Mouse (Mus musculus) intestine, embryonic 15.5 days (tissue): ENCODE measurements at regions not wholly inside any gene's neighbourhood (a gene's known extent, or its start where the extent isn't known, plus 50 kb on each side); places are given as distances from the start of the nearest gene placed in this dataset.
"Not testable (repeated sequence)": the region's sequence is repeated elsewhere in the genome, so short reads cannot be mapped to it uniquely, and the experiment has no call there.

ENCODE experiments used
- ATAC-seq: fragments of 200-750 bp; cut with Nextera tagmentation; 2 replicates; pipeline ENCODE4 v1.8.0; 2017; ENCODE audit warnings: moderate TSS enrichment, moderate library complexity
- H3K27ac ChIP-seq: fragments of 300-500 bp; sonication (generic); 2 replicates; pipeline ENCODE4 v1.5.1; 2015; ENCODE audit warnings: mild to moderate bottlenecking, inconsistent platforms
- H3K27me3 ChIP-seq: fragments of 300-500 bp; sonication (generic); replicated peaks from 2 replicates; pipeline ENCODE4 v1.6.1; 2015; ENCODE audit warnings: inconsistent platforms
- H3K36me3 ChIP-seq: fragments of 300-500 bp; sonication (generic); 2 replicates; pipeline ENCODE4 v1.6.1; 2015; ENCODE audit warnings: inconsistent platforms
- H3K4me1 ChIP-seq: fragments of 300-500 bp; sonication (generic); replicated peaks from 2 replicates; pipeline ENCODE4 v1.6.1; 2015; ENCODE audit warnings: inconsistent platforms
- H3K4me2 ChIP-seq: fragments of 300-500 bp; sonication (generic); replicated peaks from 2 replicates; pipeline ENCODE4 v1.6.1; 2015; ENCODE audit warnings: mild to moderate bottlenecking, inconsistent platforms
- H3K4me3 ChIP-seq: fragments of 300-500 bp; sonication (generic); replicated peaks from 2 replicates; pipeline ENCODE4 v1.5.1; 2015; ENCODE audit warnings: inconsistent platforms
- H3K9ac ChIP-seq: fragments of 300-500 bp; sonication (generic); 2 replicates; pipeline ENCODE4 v1.6.1; 2015; ENCODE audit warnings: inconsistent platforms
- H3K9me3 ChIP-seq: fragments of 300-500 bp; sonication (generic); 2 replicates; pipeline ENCODE4 v1.6.1; 2016; ENCODE audit warnings: inconsistent platforms
- whole genome bisulfite sequencing: fragments of 180-500 bp; shearing (Covaris S2); methylation state at CpG from one replicate; pipeline ENCODE4 v1.1.7; 2015; 5-methylcytosine and 5-hydroxymethylcytosine counted together

DNA sequence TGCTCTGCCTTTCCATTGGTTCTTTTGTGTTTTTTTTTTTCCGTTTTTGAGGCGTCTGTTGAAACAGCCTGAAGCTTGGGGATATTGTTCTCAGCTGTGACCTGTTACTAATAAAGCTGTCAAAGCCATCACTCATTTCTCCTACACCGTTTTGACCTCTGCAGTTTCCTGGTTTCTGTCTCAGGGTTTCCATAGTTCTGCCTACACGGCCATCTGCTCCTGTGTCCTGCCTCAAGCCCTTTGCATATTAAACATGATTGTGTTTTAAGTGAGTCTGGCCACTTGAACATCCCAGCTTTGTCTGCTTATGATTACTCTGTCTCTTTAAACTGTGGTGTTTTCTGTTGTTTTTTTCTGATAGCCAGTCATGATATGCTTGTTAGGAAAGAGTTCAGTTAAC, 114.1 kb upstream of the Commd3 start:
- H3K9me3 ChIP-seq = no peaks in the 10 kb centered on the region
- no peaks in the 10 kb centered on the region for H3K36me3 ChIP-seq
- no peaks in the 10 kb centered on the region for H3K4me1 ChIP-seq
- no peak overlapping the region for H3K4me3 ChIP-seq
- no peaks in the 10 kb centered on the region for H3K27me3 ChIP-seq
- no peak overlapping the region for H3K9ac ChIP-seq
- no peak overlapping the region for H3K27ac ChIP-seq
- 26% methylated on average over 4 of the region's 4 CpGs for WGBS
- no peak overlapping the region for H3K4me2 ChIP-seq
- no peak for ATAC-seq

DNA sequence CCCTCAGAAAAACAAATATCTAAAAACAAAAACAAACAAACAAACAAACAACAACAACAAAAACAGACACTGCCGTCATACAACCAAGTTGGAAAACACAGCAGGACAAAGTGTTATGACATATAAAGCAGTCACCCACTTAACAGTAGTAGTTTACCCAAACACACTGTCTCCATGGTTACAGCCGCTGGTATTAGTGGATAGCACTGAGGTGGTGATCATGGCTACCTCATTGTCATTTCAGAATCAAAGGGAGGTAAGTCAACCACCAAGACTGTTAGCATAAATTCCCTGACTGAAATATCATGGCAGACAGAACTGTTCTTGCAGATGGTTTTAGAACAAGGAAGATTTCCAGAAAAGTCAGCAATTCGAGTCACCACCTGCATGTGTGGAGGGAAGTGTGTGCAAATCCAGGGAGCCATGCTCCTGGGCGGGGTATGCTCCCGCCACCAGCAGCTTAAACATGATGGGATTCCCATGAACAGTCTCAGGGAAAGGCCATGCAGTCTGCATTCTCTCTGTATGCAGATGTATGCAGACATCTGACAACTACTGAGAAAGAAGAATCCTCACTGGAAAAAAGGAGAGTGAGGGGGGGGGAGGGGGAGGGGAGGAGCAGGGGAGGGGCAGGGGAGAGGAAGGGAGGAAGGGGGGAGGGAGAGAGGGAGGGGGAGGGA, 124.1 kb upstream of the Commd3 start:
- no peak for ATAC-seq
- Histone ChIP-seq H3K9me3 (no peaks in the 10 kb centered on the region), H3K27me3 (no peaks in the 10 kb centered on the region), H3K4me1 (no peaks in the 10 kb centered on the region), H3K9ac (no peak overlapping the region), H3K27ac (no peak overlapping the region), H3K36me3 (no peaks in the 10 kb centered on the region), H3K4me2 (no peak overlapping the region), H3K4me3 (no peak overlapping the region)
- 64% methylated on average over 5 of the region's 5 CpGs for WGBS

DNA sequence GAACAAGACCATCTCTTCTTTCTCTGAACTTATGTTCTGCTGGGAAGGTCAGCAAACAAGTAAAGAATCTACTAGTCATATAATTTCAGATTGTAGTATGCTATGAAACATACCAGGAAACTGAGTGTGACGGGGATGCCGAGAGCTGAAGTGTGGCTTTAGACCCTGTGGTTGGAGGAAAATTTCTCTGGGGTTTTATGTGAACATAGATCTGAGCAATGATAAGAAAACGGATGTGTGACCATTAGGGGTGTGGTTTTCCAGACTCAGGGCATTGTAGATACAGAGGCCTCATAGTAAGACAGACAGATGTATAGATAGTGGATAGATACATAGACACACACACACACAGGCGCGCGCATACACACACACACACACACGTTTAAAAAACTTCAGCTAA, 131.8 kb upstream of the Dnajc1 start:
- no peak overlapping the region for H3K4me2 ChIP-seq
- H3K36me3 ChIP-seq = no peaks in the 10 kb centered on the region
- H3K9ac ChIP-seq = no peak overlapping the region
- H3K9me3 ChIP-seq = no peaks in the 10 kb centered on the region
- H3K4me1 ChIP-seq = no peaks in the 10 kb centered on the region
- H3K4me3 ChIP-seq = no peak overlapping the region
- no peaks in the 10 kb centered on the region for H3K27me3 ChIP-seq
- 77% methylated on average over 7 of the region's 7 CpGs for WGBS
- no peak for ATAC-seq
- no peak overlapping the region for H3K27ac ChIP-seq

DNA sequence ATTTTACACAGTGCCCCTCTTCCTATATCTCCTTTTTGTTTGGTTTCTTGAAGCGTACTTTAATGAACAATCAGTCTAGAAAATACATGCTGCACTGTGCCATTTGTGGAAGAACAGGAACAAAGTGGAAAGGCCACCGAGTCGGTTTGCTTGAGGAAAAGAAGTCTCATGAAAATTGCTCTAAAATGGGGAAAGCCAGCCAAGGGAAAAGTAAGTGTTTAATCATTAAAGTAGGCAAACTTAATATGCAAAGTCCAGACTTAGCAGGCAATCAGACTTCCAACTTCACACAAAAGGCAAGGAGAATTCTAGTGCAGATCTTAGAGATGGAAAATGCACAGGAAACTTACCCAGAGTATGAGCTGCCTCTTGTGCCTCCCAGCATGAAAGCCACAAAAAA, 131.3 kb upstream of the Dnajc1 start:
- 80% methylated on average over 3 of the region's 3 CpGs for WGBS
- no peaks in the 10 kb centered on the region for H3K9me3 ChIP-seq
- no peaks in the 10 kb centered on the region for H3K27me3 ChIP-seq
- H3K27ac ChIP-seq = no peak overlapping the region
- no peaks in the 10 kb centered on the region for H3K4me1 ChIP-seq
- H3K36me3 ChIP-seq = no peaks in the 10 kb centered on the region
- no peak overlapping the region for H3K9ac ChIP-seq
- H3K4me2 ChIP-seq = no peak overlapping the region
- ATAC-seq = no peak
- H3K4me3 ChIP-seq = no peak overlapping the region

DNA sequence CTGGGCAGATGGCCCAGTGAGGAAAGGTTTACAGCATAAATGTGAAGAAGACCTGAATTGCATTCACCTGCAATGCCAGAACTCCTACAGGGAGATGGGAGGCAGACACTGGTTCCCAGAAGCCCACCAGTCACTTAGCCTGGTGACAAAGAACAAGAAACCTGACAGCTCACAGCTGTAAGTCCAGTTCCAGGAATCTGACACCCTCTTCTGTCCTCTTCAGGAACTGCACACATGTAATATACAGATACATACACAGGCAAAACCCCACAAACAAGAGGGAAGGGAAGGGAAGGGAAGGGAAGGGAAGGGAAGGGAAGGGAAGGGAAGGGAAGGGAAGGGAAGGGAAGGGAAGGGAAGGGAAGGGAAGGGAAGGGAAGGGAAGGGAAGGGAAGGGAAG, 120.8 kb upstream of the Dnajc1 start:
- no peak overlapping the region for H3K9ac ChIP-seq
- no peaks in the 10 kb centered on the region for H3K4me1 ChIP-seq
- no peak for ATAC-seq
- H3K4me2 ChIP-seq = no peak overlapping the region
- no peak overlapping the region for H3K4me3 ChIP-seq
- no peak overlapping the region for H3K27ac ChIP-seq
- no peaks in the 10 kb centered on the region for H3K9me3 ChIP-seq
- H3K36me3 ChIP-seq = no peaks in the 10 kb centered on the region
- H3K27me3 ChIP-seq = no peaks in the 10 kb centered on the region

DNA sequence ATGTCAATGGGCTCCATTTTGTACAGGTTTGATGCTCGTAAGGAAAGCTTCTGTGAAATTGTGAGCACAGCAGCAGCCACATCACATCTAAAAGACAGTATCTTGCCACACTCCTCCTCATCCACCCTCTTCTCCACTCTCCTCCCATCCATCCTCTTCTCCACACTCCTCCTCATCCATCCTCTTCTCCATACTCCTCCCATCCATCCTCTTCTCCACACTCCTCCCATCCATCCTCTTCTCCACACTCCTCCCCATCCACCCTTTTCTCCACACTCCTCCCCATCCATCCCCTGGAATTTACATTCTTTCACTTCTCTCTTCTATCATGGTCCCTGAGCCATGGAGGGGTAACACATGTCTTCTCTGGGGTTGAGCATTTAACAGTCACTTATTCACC, 116.7 kb upstream of the Dnajc1 start:
- Histone ChIP-seq H3K4me2 (no peak overlapping the region), H3K27ac (no peak overlapping the region), H3K27me3 (no peaks in the 10 kb centered on the region), H3K36me3 (no peaks in the 10 kb centered on the region), H3K9ac (no peak overlapping the region), H3K4me3 (no peak overlapping the region), H3K4me1 (no peaks in the 10 kb centered on the region), H3K9me3 (no peaks in the 10 kb centered on the region)
- 87% methylated on average over 1 of the region's 1 CpGs for WGBS
- no peak for ATAC-seq

DNA sequence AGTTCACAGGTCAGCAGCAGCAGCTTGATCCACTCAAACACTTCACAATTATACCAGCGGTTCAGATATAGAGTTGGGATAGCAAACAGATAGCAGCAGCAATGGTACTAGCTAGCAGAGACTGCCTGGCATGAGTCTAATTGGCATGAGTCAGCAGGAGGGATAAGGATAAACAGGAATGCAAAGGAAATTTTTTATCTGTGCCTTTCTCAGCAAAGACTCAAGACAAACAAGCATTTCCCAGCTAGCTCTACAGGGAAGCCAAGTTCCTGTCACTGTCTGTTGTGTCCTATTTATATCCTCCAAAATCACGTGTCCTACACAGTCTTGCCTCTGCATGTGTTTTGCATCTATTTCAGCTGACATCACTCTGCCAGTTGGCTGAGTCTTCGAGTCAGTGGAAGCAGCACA, 80.7 kb upstream of the Dnajc1 start:
- Histone ChIP-seq H3K9me3 (no peaks in the 10 kb centered on the region), H3K27me3 (no peaks in the 10 kb centered on the region), H3K27ac (no peak overlapping the region), H3K4me3 (no peak overlapping the region), H3K4me1 (no peaks in the 10 kb centered on the region), H3K4me2 (no peak overlapping the region), H3K36me3 (no peaks in the 10 kb centered on the region), H3K9ac (no peak overlapping the region)
- ATAC-seq = peak; percentile 41; the same call in 1 of the 2 replicates
- WGBS = 40% methylated on average over 3 of the region's 3 CpGs

DNA sequence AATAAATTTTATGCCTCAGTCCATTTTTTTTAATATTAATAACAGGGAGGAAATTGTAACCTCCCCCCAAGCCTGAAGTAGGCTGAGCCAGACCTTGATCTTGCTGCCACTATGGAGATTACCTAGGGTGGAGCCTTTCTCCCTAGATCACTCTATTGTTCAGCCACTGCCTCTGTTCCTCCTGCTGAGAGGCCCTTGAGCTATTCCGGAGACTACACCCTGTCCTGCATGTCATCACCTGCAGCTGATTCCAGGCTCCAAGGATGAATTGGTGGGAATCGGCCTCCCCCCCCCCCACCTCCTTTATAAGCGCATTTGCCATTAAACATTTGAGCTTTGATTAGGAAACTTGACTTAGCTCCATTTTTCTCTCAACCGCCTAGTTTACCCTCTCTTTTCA, 68.3 kb upstream of the Dnajc1 start:
- no peaks in the 10 kb centered on the region for H3K4me1 ChIP-seq
- H3K27ac ChIP-seq = no peak overlapping the region
- no peak overlapping the region for H3K4me3 ChIP-seq
- no peak for ATAC-seq
- 90% methylated on average over 4 of the region's 4 CpGs for WGBS
- H3K27me3 ChIP-seq = no peaks in the 10 kb centered on the region
- no peaks in the 10 kb centered on the region for H3K36me3 ChIP-seq
- H3K4me2 ChIP-seq = no peak overlapping the region
- no peaks in the 10 kb centered on the region for H3K9me3 ChIP-seq
- H3K9ac ChIP-seq = no peak overlapping the region

DNA sequence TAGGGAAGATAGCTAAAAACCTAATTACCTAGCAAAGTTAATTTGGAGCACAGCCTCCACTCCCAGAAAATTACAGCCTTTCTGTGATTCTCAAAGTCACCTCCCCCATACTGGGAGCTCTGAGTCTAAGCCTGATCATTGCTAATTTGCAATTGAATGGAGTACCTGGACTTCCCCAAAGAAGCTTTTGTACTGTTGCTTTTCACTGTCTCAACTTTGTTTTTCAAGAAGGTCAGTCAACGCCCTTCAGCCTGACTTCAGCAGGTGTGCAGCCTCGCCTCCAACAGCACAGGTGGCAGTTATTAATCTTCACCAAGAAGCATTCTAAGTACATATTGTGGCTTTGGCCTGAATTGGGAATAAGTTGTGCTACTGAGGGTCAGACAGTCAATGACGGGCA, 67.7 kb upstream of the Dnajc1 start:
- H3K9me3 ChIP-seq, H3K9ac ChIP-seq, H3K27me3 ChIP-seq, H3K36me3 ChIP-seq, H3K4me1 ChIP-seq, H3K27ac ChIP-seq, H3K4me3 ChIP-seq, ATAC-seq, H3K4me2 ChIP-seq: not testable (repeated sequence)
- WGBS = 90% methylated on average over 3 of the region's 3 CpGs

DNA sequence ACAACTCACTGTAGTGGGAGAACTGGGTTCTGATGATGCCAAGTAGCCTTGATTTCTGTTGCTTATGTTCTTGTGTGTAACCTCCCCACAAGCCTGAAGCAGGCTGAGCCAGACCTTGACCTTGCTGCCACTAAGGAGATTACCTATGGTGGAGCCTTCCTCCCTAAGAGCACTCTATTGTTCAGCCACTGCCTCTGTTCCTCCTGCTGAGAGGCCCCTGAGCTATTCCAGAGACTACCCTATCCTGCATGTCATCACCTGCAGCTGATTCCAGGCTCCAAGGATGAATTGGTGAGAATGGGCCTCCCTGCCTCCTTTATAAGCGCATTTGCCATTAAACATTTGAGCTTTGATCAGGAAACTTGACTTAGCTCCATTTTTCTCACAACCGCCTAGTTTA, 60.8 kb upstream of the Dnajc1 start:
- ATAC-seq, H3K27me3 ChIP-seq, H3K4me3 ChIP-seq, H3K36me3 ChIP-seq, H3K4me1 ChIP-seq, H3K9me3 ChIP-seq, H3K4me2 ChIP-seq, H3K27ac ChIP-seq, H3K9ac ChIP-seq: not testable (repeated sequence)
- WGBS = 60% methylated on average over 2 of the region's 2 CpGs

DNA sequence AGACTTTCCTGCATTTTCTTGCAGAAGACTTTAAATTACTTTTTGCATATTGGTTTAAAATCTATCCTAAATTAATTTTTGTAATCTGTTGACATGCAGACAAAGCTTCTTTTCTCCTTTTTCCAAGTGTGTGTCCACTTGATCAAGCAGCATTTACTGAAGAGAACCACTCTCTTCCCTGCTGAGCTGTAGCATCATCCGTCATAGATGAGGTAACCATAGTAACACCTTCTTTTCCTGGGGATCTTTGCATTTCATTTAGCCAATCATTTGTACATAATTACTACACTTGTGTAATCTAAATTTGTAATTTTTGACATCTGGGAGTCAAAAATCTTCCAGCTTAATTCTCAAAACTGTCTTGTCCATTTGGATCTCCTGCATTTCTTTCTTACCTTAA, 53.2 kb upstream of the Dnajc1 start:
- ATAC-seq = no peak
- WGBS = 67% methylated on average over 1 of the region's 1 CpGs
- H3K4me3 ChIP-seq = no peak overlapping the region
- H3K4me2 ChIP-seq = no peak overlapping the region
- no peaks in the 10 kb centered on the region for H3K36me3 ChIP-seq
- no peak overlapping the region for H3K9ac ChIP-seq
- H3K27ac ChIP-seq = no peak overlapping the region
- H3K4me1 ChIP-seq = no peaks in the 10 kb centered on the region
- no peaks in the 10 kb centered on the region for H3K9me3 ChIP-seq
- no peaks in the 10 kb centered on the region for H3K27me3 ChIP-seq
